Mouse (Mus musculus): ENCODE results near the gene Tmem131. TPM values are rescaled to one million over a fixed set of nuclear protein-coding genes. Genes with fewer than 3 reads are reported as not detected.
"Not testable (repeated sequence)": the region's sequence is repeated elsewhere in the genome, so short reads cannot be mapped to it uniquely, and the experiment has no call there.

Gene Tmem131
- polyA plus RNA-seq, 1 experiment from 2014 or later, result 6.2 TPM

GRCm38 (mm10) chr1:36899622-36900021 is 43.8 kb downstream of the Tmem131 start:
- Histone ChIP-seq H3K4me1 (replicated peaks) (peaks cover 10% of the 10 kb centered on the region), H3K9ac (no peak overlapping the region), H3K4me2 (no peak overlapping the region), H3K36me3 (no peaks in the 10 kb centered on the region), H3K27ac (no peak overlapping the region), H3K27me3 (no peaks in the 10 kb centered on the region), H3K9me3 (replicated peaks) (no peaks in the 10 kb centered on the region), H3K4me3 (no peak overlapping the region)
- WGBS, result 92% methylated on average over 2 of the region's 2 CpGs
- ATAC-seq (replicated peaks; ENCODE audit: insufficient number of reproducible peaks, insufficient read depth, low FRiP score, low read depth), result no peak

DNA sequence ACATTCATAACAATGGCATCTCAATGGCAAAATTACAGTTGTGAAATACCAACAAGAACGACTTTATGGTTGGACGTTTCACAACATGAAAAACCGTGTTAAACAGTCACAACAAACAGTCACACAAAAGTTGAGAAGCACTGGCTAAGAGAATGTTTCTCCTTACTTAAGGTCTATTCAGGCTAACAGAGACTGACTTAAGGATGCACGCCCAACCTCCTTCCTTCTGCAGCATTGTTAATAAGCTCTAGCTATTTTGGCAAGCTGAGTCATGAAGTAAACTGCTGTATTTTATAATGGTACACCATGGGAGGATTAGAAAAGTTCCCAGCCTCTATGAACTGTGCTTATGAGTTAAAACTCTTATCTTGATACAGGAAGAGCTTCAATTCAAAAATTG is 47.0 kb downstream of the Tmem131 start:
- Histone ChIP-seq H3K9me3 (replicated peaks) (no peaks in the 10 kb centered on the region), H3K27me3 (no peaks in the 10 kb centered on the region), H3K4me2 (no peak overlapping the region), H3K4me3 (no peak overlapping the region), H3K4me1 (replicated peaks) (peaks cover 2% of the 10 kb centered on the region), H3K9ac (no peak overlapping the region), H3K27ac (no peak overlapping the region), H3K36me3 (no peaks in the 10 kb centered on the region)
- no peak for ATAC-seq (replicated peaks; ENCODE audit: insufficient number of reproducible peaks, insufficient read depth, low FRiP score, low read depth)
- WGBS, result 90% methylated on average over 4 of the region's 4 CpGs

DNA sequence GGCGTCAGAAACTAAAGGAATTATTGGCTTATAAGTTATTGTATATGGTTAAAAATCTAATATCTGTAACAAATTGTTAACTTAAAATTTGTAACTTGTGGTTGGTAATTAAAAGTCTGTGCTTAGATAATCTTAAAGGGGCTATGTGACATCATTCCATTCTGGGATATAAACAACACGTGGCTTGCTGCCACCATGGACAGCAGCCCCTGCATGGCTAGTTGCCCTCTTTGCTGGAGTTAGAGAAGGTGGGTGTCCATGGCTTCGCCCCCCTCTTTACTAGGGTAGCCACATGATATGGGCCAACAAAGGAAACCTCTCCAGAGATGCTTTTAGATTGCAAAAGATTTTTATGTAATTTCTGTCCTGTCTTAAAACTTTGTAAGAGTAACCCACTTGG is 48.0 kb downstream of the Tmem131 start:
- no peak overlapping the region for H3K4me2 ChIP-seq
- no peak overlapping the region for H3K27ac ChIP-seq
- H3K4me3 ChIP-seq, result no peak overlapping the region
- H3K9me3 ChIP-seq (replicated peaks), result no peaks in the 10 kb centered on the region
- ATAC-seq (replicated peaks; ENCODE audit: insufficient number of reproducible peaks, insufficient read depth, low FRiP score, low read depth), result no peak
- H3K36me3 ChIP-seq, result no peaks in the 10 kb centered on the region
- WGBS, result 78% methylated on average over 3 of the region's 3 CpGs
- no peaks in the 10 kb centered on the region for H3K27me3 ChIP-seq
- peaks cover 11% of the 10 kb centered on the region for H3K4me1 ChIP-seq (replicated peaks)
- H3K9ac ChIP-seq, result no peak overlapping the region

GRCm38 (mm10) chr1:36894136-36894535 is 49.3 kb downstream of the Tmem131 start:
- Histone ChIP-seq H3K36me3 (no peaks in the 10 kb centered on the region), H3K9me3 (replicated peaks) (no peaks in the 10 kb centered on the region), H3K27me3 (no peaks in the 10 kb centered on the region), H3K27ac (no peak overlapping the region), H3K9ac (no peak overlapping the region), H3K4me1 (replicated peaks) (peaks cover 15% of the 10 kb centered on the region), H3K4me2 (no peak overlapping the region), H3K4me3 (no peak overlapping the region)
- ATAC-seq (replicated peaks; ENCODE audit: insufficient number of reproducible peaks, insufficient read depth, low FRiP score, low read depth), result no peak
- 80% methylated on average over 3 of the region's 3 CpGs for WGBS

DNA sequence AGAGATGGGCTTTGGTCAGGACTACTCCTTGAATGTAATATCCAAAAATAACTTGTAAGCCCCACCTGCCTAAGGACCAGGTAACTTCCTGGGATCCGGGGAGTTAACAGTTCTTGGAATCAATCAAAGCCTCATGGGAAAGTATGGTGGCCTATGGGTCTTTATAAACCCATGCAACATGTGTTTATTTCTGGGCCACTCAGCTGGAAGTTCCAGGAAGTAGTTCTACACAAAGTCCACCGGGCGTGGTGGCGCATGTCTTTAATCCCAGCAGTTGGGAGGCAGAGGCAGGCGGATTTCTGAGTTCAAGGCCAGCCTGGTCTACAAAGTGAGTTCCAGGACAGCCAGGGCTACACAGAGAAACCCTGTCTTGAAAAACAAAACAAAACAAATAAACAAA is 49.7 kb downstream of the Tmem131 start:
- peaks cover 15% of the 10 kb centered on the region for H3K4me1 ChIP-seq (replicated peaks)
- not testable (repeated sequence) for H3K9me3 ChIP-seq (replicated peaks); H3K36me3 ChIP-seq; ATAC-seq (replicated peaks; ENCODE audit: insufficient number of reproducible peaks, insufficient read depth, low FRiP score, low read depth); H3K9ac ChIP-seq; H3K27ac ChIP-seq; H3K4me3 ChIP-seq; H3K27me3 ChIP-seq; H3K4me2 ChIP-seq
- 96% methylated on average over 5 of the region's 5 CpGs for WGBS

DNA sequence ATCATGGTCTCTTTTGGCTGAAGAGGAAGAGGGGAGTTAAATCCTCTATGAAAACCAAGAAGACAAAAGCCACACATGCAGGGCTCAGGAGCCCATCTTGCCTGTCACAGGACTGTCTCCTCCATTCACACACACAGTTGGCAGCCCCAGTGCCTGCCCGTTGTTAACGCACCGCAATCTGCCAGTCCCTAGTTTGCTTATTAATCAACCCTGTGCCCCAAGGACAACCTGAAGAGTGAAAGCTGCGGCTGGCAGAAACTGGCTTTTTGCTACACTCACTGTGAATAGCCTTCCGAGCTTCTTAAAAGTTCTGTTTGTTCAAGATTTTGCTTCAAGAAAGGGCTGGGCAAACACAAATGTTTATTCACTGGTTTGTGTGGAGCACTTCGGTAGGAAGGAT is 50.3 kb downstream of the Tmem131 start:
- H3K27ac ChIP-seq, result no peak overlapping the region
- peaks cover 17% of the 10 kb centered on the region for H3K4me1 ChIP-seq (replicated peaks)
- no peak overlapping the region for H3K9ac ChIP-seq
- H3K4me3 ChIP-seq, result no peak overlapping the region
- H3K36me3 ChIP-seq, result no peaks in the 10 kb centered on the region
- H3K4me2 ChIP-seq, result no peak overlapping the region
- no peaks in the 10 kb centered on the region for H3K27me3 ChIP-seq
- 83% methylated on average over 6 of the region's 6 CpGs for WGBS
- no peak for ATAC-seq (replicated peaks; ENCODE audit: insufficient number of reproducible peaks, insufficient read depth, low FRiP score, low read depth)
- H3K9me3 ChIP-seq (replicated peaks), result no peaks in the 10 kb centered on the region

DNA sequence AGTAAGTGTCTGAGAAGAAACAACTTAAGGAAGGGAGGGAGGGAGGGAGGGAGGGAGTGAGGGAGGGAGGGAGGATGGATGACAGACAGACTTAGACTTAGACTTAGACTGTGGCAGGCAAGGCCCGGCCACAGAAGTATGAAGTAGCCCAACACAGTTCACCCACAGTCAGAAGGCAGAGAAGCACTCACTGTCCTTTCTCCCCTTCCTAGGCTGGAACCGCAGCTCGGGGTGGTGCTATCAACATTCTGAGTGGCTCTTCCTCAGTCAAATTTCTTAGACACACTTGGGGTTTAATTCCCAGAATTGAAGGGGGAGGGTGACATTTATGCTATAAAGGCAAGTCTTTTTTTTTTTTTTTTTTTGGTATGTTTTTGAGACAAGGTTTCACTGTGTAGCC is 51.0 kb downstream of the Tmem131 start:
- H3K27me3 ChIP-seq, result no peaks in the 10 kb centered on the region
- H3K9me3 ChIP-seq (replicated peaks), result no peaks in the 10 kb centered on the region
- 73% methylated on average over 3 of the region's 3 CpGs for WGBS
- no peak overlapping the region for H3K9ac ChIP-seq
- H3K4me2 ChIP-seq, result no peak overlapping the region
- no peak for ATAC-seq (replicated peaks; ENCODE audit: insufficient number of reproducible peaks, insufficient read depth, low FRiP score, low read depth)
- no peak overlapping the region for H3K27ac ChIP-seq
- H3K4me1 ChIP-seq (replicated peaks), result peaks cover 23% of the 10 kb centered on the region
- no peaks in the 10 kb centered on the region for H3K36me3 ChIP-seq
- no peak overlapping the region for H3K4me3 ChIP-seq

GRCm38 (mm10) chr1:36889016-36889415 is 54.5 kb downstream of the Tmem131 start:
- H3K27ac ChIP-seq, result no peak overlapping the region
- H3K27me3 ChIP-seq, result no peaks in the 10 kb centered on the region
- no peaks in the 10 kb centered on the region for H3K9me3 ChIP-seq (replicated peaks)
- no peak overlapping the region for H3K4me3 ChIP-seq
- no peak for ATAC-seq (replicated peaks; ENCODE audit: insufficient number of reproducible peaks, insufficient read depth, low FRiP score, low read depth)
- H3K36me3 ChIP-seq, result no peaks in the 10 kb centered on the region
- peaks cover 48% of the 10 kb centered on the region for H3K4me1 ChIP-seq (replicated peaks)
- no peak overlapping the region for H3K4me2 ChIP-seq
- WGBS, result 86% methylated on average over 5 of the region's 5 CpGs
- no peak overlapping the region for H3K9ac ChIP-seq

DNA sequence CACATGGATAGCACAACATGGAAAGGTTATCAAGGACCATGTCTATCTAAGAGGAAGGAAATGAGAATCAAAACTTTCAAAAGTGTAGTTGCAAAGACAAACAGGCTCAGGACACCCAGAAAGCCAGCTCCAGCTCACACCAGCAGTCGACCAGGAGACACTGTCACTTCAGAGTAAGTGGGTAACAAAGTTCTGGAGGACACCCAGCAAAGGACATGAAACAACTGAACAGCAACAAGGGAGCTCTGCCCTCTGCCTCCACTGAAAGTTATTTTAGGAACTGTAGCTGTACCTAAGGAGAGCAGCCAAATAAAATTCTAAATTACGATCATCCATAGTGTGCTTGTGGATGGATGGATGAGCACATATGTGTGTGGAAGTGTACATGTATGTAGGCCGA is 56.3 kb downstream of the Tmem131 start:
- H3K9me3 ChIP-seq (replicated peaks), result no peaks in the 10 kb centered on the region
- WGBS, result 59% methylated on average over 3 of the region's 3 CpGs
- peak overlapping the region; percentile 29; the same call in 1 of the 2 replicates for H3K27ac ChIP-seq
- peaks cover 57% of the 10 kb centered on the region for H3K4me1 ChIP-seq (replicated peaks)
- no peak overlapping the region for H3K4me3 ChIP-seq
- ATAC-seq (replicated peaks; ENCODE audit: insufficient number of reproducible peaks, insufficient read depth, low FRiP score, low read depth), result no peak
- no peak overlapping the region for H3K9ac ChIP-seq
- H3K27me3 ChIP-seq, result no peaks in the 10 kb centered on the region
- H3K4me2 ChIP-seq, result no peak overlapping the region
- H3K36me3 ChIP-seq, result no peaks in the 10 kb centered on the region

DNA sequence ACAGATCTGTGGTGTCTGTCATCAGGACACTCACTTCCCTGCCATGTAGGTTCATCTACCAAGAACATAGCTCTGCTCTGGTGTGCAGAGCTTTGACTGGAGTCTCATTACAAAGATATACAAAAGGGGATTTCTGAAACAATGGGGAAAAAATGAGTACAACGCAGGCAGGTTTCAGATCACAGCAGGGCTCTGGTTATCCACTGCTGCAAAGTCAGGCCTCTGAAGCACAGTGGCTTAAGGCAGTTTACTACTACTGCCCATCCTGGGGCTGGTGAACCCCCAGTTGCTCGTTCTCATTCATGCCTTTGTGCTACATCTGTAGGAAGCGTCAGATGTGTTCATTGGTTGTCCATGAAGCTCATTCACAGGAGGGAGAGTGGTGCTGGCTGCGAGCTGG is 57.0 kb downstream of the Tmem131 start:
- no peaks in the 10 kb centered on the region for H3K9me3 ChIP-seq (replicated peaks)
- ATAC-seq (replicated peaks; ENCODE audit: insufficient number of reproducible peaks, insufficient read depth, low FRiP score, low read depth), result no peak
- H3K9ac ChIP-seq, result no peak overlapping the region
- no peaks in the 10 kb centered on the region for H3K36me3 ChIP-seq
- H3K4me1 ChIP-seq (replicated peaks), result peaks cover 56% of the 10 kb centered on the region
- H3K27ac ChIP-seq, result 0 out of 2 replicates have a peak overlapping the region, but pooled peaks have one; percentile 29
- H3K27me3 ChIP-seq, result no peaks in the 10 kb centered on the region
- H3K4me2 ChIP-seq, result no peak overlapping the region
- no peak overlapping the region for H3K4me3 ChIP-seq
- WGBS, result 86% methylated on average over 4 of the region's 4 CpGs

GRCm38 (mm10) chr1:36884536-36884935 is 58.9 kb downstream of the Tmem131 start:
- Histone ChIP-seq H3K4me3 (no peak overlapping the region), H3K36me3 (peaks cover 7% of the 10 kb centered on the region; the same call in 1 of the 2 replicates), H3K4me1 (replicated peaks) (peaks cover 42% of the 10 kb centered on the region), H3K9me3 (replicated peaks) (no peaks in the 10 kb centered on the region), H3K27ac (peak overlapping the region; percentile 51), H3K4me2 (no peak overlapping the region), H3K9ac (no peak overlapping the region), H3K27me3 (no peaks in the 10 kb centered on the region)
- 56% methylated on average over 3 of the region's 3 CpGs for WGBS
- no peak for ATAC-seq (replicated peaks; ENCODE audit: insufficient number of reproducible peaks, insufficient read depth, low FRiP score, low read depth)

DNA sequence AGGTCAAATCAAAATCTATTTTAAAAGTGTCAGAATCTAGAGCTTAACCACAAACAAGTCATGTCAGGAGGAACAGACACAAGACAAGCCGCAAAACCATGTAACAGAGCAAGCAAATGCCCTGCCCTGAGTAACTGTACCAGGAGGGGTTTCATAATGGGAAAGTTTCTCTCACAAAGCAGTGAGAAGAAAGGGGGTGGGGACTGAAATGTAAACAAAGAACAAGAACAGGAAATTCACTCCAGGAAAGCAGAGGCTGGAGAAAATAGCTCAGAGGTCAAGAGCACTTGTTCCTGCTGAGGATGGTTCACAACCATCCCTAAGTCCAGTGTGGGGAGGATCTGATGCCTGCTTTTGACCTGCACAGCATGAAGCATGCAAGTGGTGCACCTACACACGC is 59.7 kb downstream of the Tmem131 start:
- H3K9ac ChIP-seq, result no peak overlapping the region

More for the DNA sequence above, 59.7 kb downstream of the Tmem131 start:
- Histone ChIP-seq H3K36me3 (peaks cover 7% of the 10 kb centered on the region; the same call in 1 of the 2 replicates), H3K9me3 (replicated peaks) (no peaks in the 10 kb centered on the region), H3K27ac (peak overlapping the region; percentile 51), H3K27me3 (no peaks in the 10 kb centered on the region), H3K4me1 (replicated peaks) (peaks cover 42% of the 10 kb centered on the region), H3K4me3 (no peak overlapping the region), H3K4me2 (no peak overlapping the region)
- ATAC-seq (replicated peaks; ENCODE audit: insufficient number of reproducible peaks, insufficient read depth, low FRiP score, low read depth), result no peak
- WGBS, result 54% methylated on average over 2 of the region's 2 CpGs

Data from heart, embryonic 15.5 days (tissue).